Mouse (Mus musculus) bone marrow, adult 2 months (tissue): Measurements from ENCODE around the gene Sept9. TPM values are rescaled to one million over a fixed set of nuclear protein-coding genes. Genes with fewer than 3 reads are reported as not detected.

Experiments used
- H3K27ac ChIP-seq: fragments of 200-500 bp; 2 replicates; pipeline ENCODE4 v1.5.1; 2012; ENCODE audit warnings: low read depth, mild to moderate bottlenecking, control low read depth, inconsistent platforms, low read length; ENCODE audit not compliant: control insufficient read depth, poor library complexity, insufficient read depth
- H3K4me1 ChIP-seq: fragments of 200-500 bp; 2 replicates; pipeline ENCODE4 v1.6.1; 2011; ENCODE audit warnings: low read length; ENCODE audit not compliant: control insufficient read depth, insufficient read depth
- H3K4me3 ChIP-seq: fragments of 200-500 bp; replicated peaks from 2 replicates; pipeline ENCODE3; 2011; ENCODE audit warnings: mild to moderate bottlenecking, low read depth, low read length, control low read depth; ENCODE audit not compliant: control insufficient read depth
- CTCF ChIP-seq: fragments of 200-500 bp; IDR thresholded peaks from 2 replicates; pipeline ENCODE4 v1.5.1; 2011; ENCODE audit warnings: low read length, control low read depth; ENCODE audit not compliant: control insufficient read depth, insufficient read depth
- POLR2A ChIP-seq: fragments of 200-500 bp; IDR thresholded peaks from 2 replicates; pipeline ENCODE4 v1.6.1; 2011; ENCODE audit warnings: low read depth, mild to moderate bottlenecking, control low read depth, low read length, borderline replicate concordance; ENCODE audit not compliant: control insufficient read depth
- WGBS: fragments of 180-500 bp; shearing (Covaris S2); methylation state at CpG from one replicate; pipeline ENCODE4 v1.1.7; 2018; 5-methylcytosine and 5-hydroxymethylcytosine counted together
- polyA plus RNA-seq: library from polyadenylated mRNA; stranded (reverse); fragments of >200 nt; gene quantifications from 2 replicates; pipeline ENCODE4 v1.2.4, GENCODE M21; 2011; ENCODE audit warnings: low replicate concordance; ENCODE audit not compliant: missing spikeins, insufficient read depth, insufficient read length

The Sept9 gene
- polyA plus RNA-seq, 1 experiment: 51.6 TPM

DNA sequence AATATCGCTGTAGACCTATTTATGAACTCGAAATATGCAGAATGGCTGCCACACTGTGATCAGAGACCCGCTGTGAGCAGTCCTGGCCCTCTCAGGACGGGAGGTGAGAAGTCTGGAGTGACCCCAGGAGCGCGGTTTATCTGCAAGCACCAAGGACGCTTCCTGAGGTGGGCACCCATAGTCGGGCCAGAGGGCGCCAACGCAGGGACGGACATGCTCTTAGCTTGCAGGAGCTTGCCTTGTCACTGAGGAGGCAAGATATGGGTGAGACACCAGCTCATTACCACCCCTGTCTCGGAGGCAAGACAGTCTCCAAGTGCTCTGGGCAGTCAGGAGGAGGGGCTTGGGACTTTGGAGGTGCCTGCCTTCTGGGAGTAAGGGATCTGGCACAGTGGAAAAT is 2.4 kb downstream of the Sept9 start:
- WGBS: 84% methylated on average over 12 of the region's 12 CpGs

DNA sequence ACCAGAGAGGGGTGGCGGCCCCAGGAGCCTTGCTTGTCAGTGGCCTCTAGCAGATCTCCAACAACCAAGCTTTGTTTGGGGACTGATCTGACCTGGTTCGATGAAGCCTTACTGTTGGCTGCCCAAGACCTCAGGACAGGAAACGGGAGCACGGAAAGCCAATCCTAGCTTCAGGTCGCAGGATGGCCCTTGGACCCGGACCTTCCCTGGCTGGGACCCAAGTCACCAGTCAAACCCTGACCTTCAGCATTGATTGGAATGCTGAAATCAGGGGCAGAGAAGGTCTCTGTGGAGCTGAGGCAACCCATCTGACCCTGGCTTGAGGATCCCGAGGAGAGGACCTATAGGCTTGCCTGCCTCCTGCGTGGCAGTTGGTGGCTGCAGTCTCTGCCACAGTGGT is 5.1 kb downstream of the Sept9 start:
- TF ChIP-seq POLR2A: no peak
- TF ChIP-seq CTCF: no peak
- Histone ChIP-seq H3K4me1 (no peaks in the 10 kb centered on the region; the same call in 1 of the 2 replicates), H3K4me3 (no peak overlapping the region), H3K27ac (no peak overlapping the region)
- 79% methylated on average over 8 of the region's 8 CpGs for WGBS

More for the DNA sequence above, 2.4 kb downstream of the Sept9 start:
- TF ChIP-seq POLR2A (no peak), CTCF (no peak)
- Histone ChIP-seq H3K27ac (no peak overlapping the region), H3K4me3 (no peak overlapping the region), H3K4me1 (peaks cover 2% of the 10 kb centered on the region)

DNA sequence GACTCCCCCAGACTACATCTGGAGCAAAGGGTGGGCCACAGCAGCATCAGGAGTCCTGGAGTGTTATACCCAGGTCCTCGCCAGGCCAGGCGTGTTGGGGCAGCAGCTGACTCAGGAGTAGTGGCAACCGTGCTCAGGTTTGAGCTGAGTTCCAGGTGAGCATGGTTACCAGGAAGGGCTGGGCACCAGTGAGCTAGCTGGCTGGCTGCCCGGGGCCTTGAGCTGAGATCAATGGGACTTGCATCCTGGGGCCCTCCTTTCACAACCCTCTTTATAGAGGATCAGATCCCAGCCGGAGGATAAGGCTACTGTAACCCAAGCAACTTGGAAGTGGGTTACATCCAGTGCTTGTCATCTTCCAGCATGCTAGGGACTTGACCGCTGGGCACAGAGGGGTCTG is 5.6 kb downstream of the Sept9 start:
- TF ChIP-seq POLR2A (no peak), CTCF (no peak)
- no peaks in the 10 kb centered on the region; the same call in 1 of the 2 replicates for H3K4me1 ChIP-seq
- 77% methylated on average over 6 of the region's 6 CpGs for WGBS
- no peak overlapping the region for H3K4me3 ChIP-seq
- H3K27ac ChIP-seq: no peak overlapping the region

- 83% methylated on average over 9 of the region's 9 CpGs for WGBS
- TF ChIP-seq POLR2A: no peak
- TF ChIP-seq CTCF: no peak
These were observed 6.0 kb downstream of the Sept9 start for GRCm38 (mm10) chr11:117205447-117205846.

GRCm38 (mm10) chr11:117207436-117207835 is 8.0 kb downstream of the Sept9 start:
- Histone ChIP-seq H3K4me1 (no peaks in the 10 kb centered on the region; the same call in 1 of the 2 replicates), H3K4me3 (no peak overlapping the region), H3K27ac (no peak overlapping the region)
- TF ChIP-seq POLR2A (no peak), CTCF (no peak)
- WGBS: 84% methylated on average over 5 of the region's 5 CpGs

More at GRCm38 (mm10) chr11:117205447-117205846, 6.0 kb downstream of the Sept9 start:
- H3K27ac ChIP-seq: no peak overlapping the region
- no peak overlapping the region for H3K4me3 ChIP-seq
- no peaks in the 10 kb centered on the region; the same call in 1 of the 2 replicates for H3K4me1 ChIP-seq

DNA sequence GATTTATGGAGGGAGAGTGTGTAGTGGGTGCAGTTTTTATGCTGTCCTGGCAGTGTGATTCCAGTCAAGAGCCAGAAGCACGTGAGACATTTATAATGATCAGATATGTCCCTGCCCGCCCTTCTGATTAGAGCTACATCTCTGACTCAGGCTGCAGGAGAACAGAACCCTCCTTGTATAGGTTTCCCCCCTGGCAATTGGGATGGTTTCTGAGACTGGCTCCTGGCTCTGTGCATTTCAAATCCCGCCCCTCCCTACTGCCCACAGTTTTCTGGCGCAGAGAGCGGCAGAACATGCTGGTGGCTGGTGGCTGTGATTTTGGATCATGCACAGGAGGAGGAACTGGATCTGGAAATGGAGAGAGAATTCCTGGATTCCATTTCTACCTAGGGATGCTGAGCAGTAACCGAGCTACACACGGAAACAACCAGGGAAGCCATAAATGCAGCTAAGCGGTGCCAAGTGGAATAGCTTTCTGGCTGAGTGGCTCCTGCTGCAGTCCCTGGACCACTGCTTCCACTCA is 8.8 kb downstream of the Sept9 start:
- Histone ChIP-seq H3K4me1 (no peaks in the 10 kb centered on the region; the same call in 1 of the 2 replicates), H3K27ac (no peak overlapping the region), H3K4me3 (no peak overlapping the region)
- 86% methylated on average over 8 of the region's 8 CpGs for WGBS
- no peak for TF ChIP-seq POLR2A
- TF ChIP-seq CTCF: no peak

DNA sequence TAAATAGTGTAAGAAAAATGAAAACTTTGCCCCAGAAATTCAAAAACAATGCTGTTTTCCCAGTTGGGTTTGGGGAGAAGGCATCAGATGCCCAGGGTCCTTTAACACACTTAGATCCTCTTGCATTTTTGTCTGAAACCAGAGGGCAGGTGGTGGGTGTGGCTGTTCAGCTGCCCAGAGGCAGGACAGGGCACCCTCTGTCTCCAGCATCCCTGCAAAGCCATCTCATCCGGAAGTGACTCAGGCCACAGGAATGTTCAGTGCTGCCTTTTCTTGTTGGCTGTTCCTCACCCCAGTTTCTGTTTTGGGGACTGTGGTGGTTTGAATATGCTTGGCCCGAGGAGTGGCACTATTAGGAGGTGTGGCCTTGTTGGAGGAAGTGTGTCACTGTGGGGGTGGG is 17.3 kb downstream of the Sept9 start:
- 62% methylated on average over 2 of the region's 2 CpGs for WGBS

GRCm38 (mm10) chr11:117218070-117218469 is 18.6 kb downstream of the Sept9 start:
- no peaks in the 10 kb centered on the region for H3K4me1 ChIP-seq
- TF ChIP-seq CTCF (no peak), POLR2A (no peak)
- WGBS: 80% methylated on average over 6 of the region's 6 CpGs
- H3K27ac ChIP-seq: no peak overlapping the region
- H3K4me3 ChIP-seq: no peak overlapping the region

More for the DNA sequence above, 17.3 kb downstream of the Sept9 start:
- no peak overlapping the region for H3K27ac ChIP-seq
- H3K4me3 ChIP-seq: no peak overlapping the region
- H3K4me1 ChIP-seq: no peaks in the 10 kb centered on the region
- TF ChIP-seq POLR2A (no peak), CTCF (no peak)

GRCm38 (mm10) chr11:117218498-117218897 is 19.0 kb downstream of the Sept9 start:
- Histone ChIP-seq H3K4me3 (no peak overlapping the region), H3K27ac (no peak overlapping the region), H3K4me1 (no peaks in the 10 kb centered on the region)
- 85% methylated on average over 6 of the region's 6 CpGs for WGBS
- no peak for TF ChIP-seq CTCF
- TF ChIP-seq POLR2A: no peak
